Mouse (Mus musculus) embryo, embryonic 11 days (tissue): ENCODE results near the gene Gzmc.
A peak's percentile ranks its signal among the peaks of the same experiment; 100 is the strongest.
"Not testable (repeated sequence)": the region's sequence is repeated elsewhere in the genome, so short reads cannot be mapped to it uniquely, and the experiment has no call there.

Experiments
- DNase-seq: peaks from one replicate; pipeline ENCODE4 v3.0.0-alpha.2; 2015

Gene Gzmc

GRCm38 (mm10) chr14:56234556-56234955 is at the start of gene Gzmc:
Gene Gzmc, minus strand, starts transcription at chr14:56234656.
- DNase-seq: no peak

GRCm38 (mm10) chr14:56283816-56284215 is 49.4 kb upstream of the Gzmc start:
- DNase-seq: no peak

- no peak for DNase-seq
These were observed 46.6 kb upstream of the Gzmc start for GRCm38 (mm10) chr14:56281090-56281489.

GRCm38 (mm10) chr14:56278691-56279090 is 44.2 kb upstream of the Gzmc start:
- not testable (repeated sequence) for DNase-seq

GRCm38 (mm10) chr14:56276096-56276495 is 41.6 kb upstream of the Gzmc start:
- DNase-seq: not testable (repeated sequence)

GRCm38 (mm10) chr14:56266109-56266508 is 31.7 kb upstream of the Gzmc start:
- DNase-seq: no peak

GRCm38 (mm10) chr14:56262153-56262552 is 27.7 kb upstream of the Gzmc start, which contains the start of gene Gzmb:
Gene Gzmb, minus strand, starts transcription at chr14:56262260.
- no peak for DNase-seq

GRCm38 (mm10) chr14:56240409-56240808 is 6.0 kb upstream of the Gzmc start:
- no peak for DNase-seq

GRCm38 (mm10) chr14:56211317-56211716 is 23.1 kb downstream of the Gzmc start, which contains the start of gene Gzmf:
Gene Gzmf, minus strand, starts transcription at chr14:56211417.
- no peak for DNase-seq

GRCm38 (mm10) chr14:56205613-56206012 is 28.8 kb downstream of the Gzmc start:
- no peak for DNase-seq

GRCm38 (mm10) chr14:56205021-56205420 is 29.4 kb downstream of the Gzmc start:
- peak; percentile 66 for DNase-seq

- DNase-seq: peak; percentile 67
These were observed 30.5 kb downstream of the Gzmc start for GRCm38 (mm10) chr14:56203975-56204374.

- DNase-seq: no peak
These were observed 47.5 kb downstream of the Gzmc start for GRCm38 (mm10) chr14:56186946-56187345.

GRCm38 (mm10) chr14:56186521-56186920 is 47.9 kb downstream of the Gzmc start:
- no peak for DNase-seq
